In genomic region chr2:141299168-141299567, GRCm38 (mm10) we compare ENCODE assay signal across 21 mouse cellular contexts.
A peak's percentile ranks its signal among the peaks of the same experiment; 100 is the strongest.
DNase-seq lines count a peak whose midpoint lies in the region; ATAC-seq and TF ChIP-seq lines count a peak whose summit lies in the region.
"Had no signal": no experiment of that assay in that cellular context is flagged by ENCODE, and none has a peak within 500 bp of the region (broad histone marks: within the 10 kb centered on the region; RNA-seq: fewer than 3 reads in every experiment).

No protein-coding gene starts in this region.

- no peaks in the 10 kb centered on the region for H3K36me3 ChIP-seq in lung, postnatal 0 days (ENCODE audit: insufficient read depth, low read length)
- H3K36me3 ChIP-seq: G1E had no signal

- 45% methylated on average over 6 of the region's 6 CpGs for WGBS in lung, postnatal 0 days
- 59% methylated on average over 6 of the region's 6 CpGs for WGBS in lung, adult 2 months

- H3K27me3 ChIP-seq in lung, postnatal 0 days (replicated peaks; ENCODE audit: insufficient read depth, low read length) = no peaks in the 10 kb centered on the region
- H3K27me3 ChIP-seq: CH12.LX, Patski had no signal

- DNase-seq in lung, postnatal 0 days (ENCODE audit: low spot score) = peak; percentile 73
- DNase-seq in lung, postnatal 10 days = no peak
- peak; percentile 67 for DNase-seq in lung, postnatal 25 days (ENCODE audit: low spot score)
- DNase-seq in lung, adult 2 months = no peak
- DNase-seq in lung, postnatal 36 days = peak; percentile 54
- no peak for DNase-seq in lung, postnatal 14 days
- DNase-seq: adrenal gland, adult 2 months; adrenal gland, adult 8-10 months; adrenal gland, postnatal 10 days; adrenal gland, postnatal 14 days; adrenal gland, postnatal 25 days; adrenal gland, postnatal 36 days; B cell, adult 2 months; cerebellum, adult 11 months; cerebellum, adult 11-12 months; cerebellum, adult 18-20 months had no signal

- peak; percentile 99 for TF ChIP-seq EP300 in lung, postnatal 0 days (IDR thresholded peaks at IDR 0.05)

- no peak for TF ChIP-seq POLR2A in lung, adult 2 months (IDR thresholded peaks at IDR 0.05; ENCODE audit: borderline replicate concordance, extremely low read depth, low read depth, low read length)

- H3K27ac ChIP-seq in lung, postnatal 0 days (ENCODE audit: low read length) = peak overlapping the region; percentile 29; the same call in 1 of the 2 replicates

- peak; percentile 91 for ATAC-seq in lung, postnatal 0 days
- ATAC-seq: activated CD4-positive, CD25-positive, alpha-beta regulatory T cell, adult 4 months; CD4-positive, CD25-positive, alpha-beta regulatory T cell, adult 4 months; Patski had no signal

- no peaks in the 10 kb centered on the region for H3K4me1 ChIP-seq in lung, postnatal 0 days (ENCODE audit: insufficient read depth, low read depth, low read length)
- H3K4me1 ChIP-seq in lung, adult 2 months (ENCODE audit: control insufficient read depth, insufficient read depth, low read length) = no peaks in the 10 kb centered on the region

- no peak overlapping the region for H3K4me2 ChIP-seq in lung, postnatal 0 days (replicated peaks; ENCODE audit: low read depth, low read length)

- no peak overlapping the region for H3K4me3 ChIP-seq in lung, postnatal 0 days (ENCODE audit: low read depth, low read length)
- no peak overlapping the region for H3K4me3 ChIP-seq in lung, adult 2 months (replicated peaks; ENCODE audit: extremely low read depth, low read depth, low read length)

- no peak for TF ChIP-seq CTCF in lung, postnatal 0 days (IDR thresholded peaks at IDR 0.05)
- TF ChIP-seq CTCF in lung, adult 2 months (IDR thresholded peaks at IDR 0.05; ENCODE audit: insufficient read depth, low read length) = no peak

- H3K9ac ChIP-seq in lung, postnatal 0 days (replicated peaks; ENCODE audit: low read depth) = no peak overlapping the region

- no peaks in the 10 kb centered on the region for H3K9me3 ChIP-seq in lung, postnatal 0 days (ENCODE audit: low read length)
- H3K9me3 ChIP-seq: G1E had no signal

Comparison
In these comparisons a context has a peak if more than half of its experiments do, and no peak if none do; other contexts are left out.
1. DNase-seq: peak in lung, postnatal 0 days (single experiment), lung, postnatal 25 days (single experiment) and lung, postnatal 36 days (single experiment); none in lung, postnatal 10 days (single experiment), lung, adult 2 months (single experiment) and lung, postnatal 14 days (single experiment).